Mouse (Mus musculus) heart, adult 2 months (tissue): ENCODE measurements at regions not wholly inside any gene's neighbourhood (a gene's known extent, or its start where the extent isn't known, plus 50 kb on each side); places are given as distances from the start of the nearest gene placed in this dataset.

Source experiments
- DNase-seq, 2 experiments: peaks; one replicate each; pipeline ENCODE4 v3.0.0; 2021
- H3K27ac ChIP-seq: fragments of 200-600 bp; 2 replicates; pipeline ENCODE4 v1.8.1; 2022
- H3K27me3 ChIP-seq: fragments of 200-500 bp; 2 replicates; pipeline ENCODE4 v1.6.1; 2012; ENCODE audit warnings: mild to moderate bottlenecking, low read length, inconsistent platforms, mixed read lengths; ENCODE audit not compliant: control insufficient read depth, insufficient read depth
- H3K36me3 ChIP-seq: fragments of 200-500 bp; 2 replicates; pipeline ENCODE4 v1.6.1; 2012; ENCODE audit warnings: low read length, inconsistent platforms; ENCODE audit not compliant: control insufficient read depth, insufficient read depth
- H3K4me1 ChIP-seq: fragments of 200-500 bp; 2 replicates; pipeline ENCODE4 v1.6.1; 2011; ENCODE audit warnings: low read length; ENCODE audit not compliant: control insufficient read depth, insufficient read depth
- H3K4me3 ChIP-seq: fragments of 200-600 bp; 2 replicates; pipeline ENCODE4 v1.8.1; 2022
- H3K79me2 ChIP-seq: fragments of 200-500 bp; replicated peaks from 2 replicates; pipeline ENCODE4 v1.6.1; 2012; ENCODE audit warnings: mild to moderate bottlenecking, inconsistent platforms, low read length, moderate library complexity, mixed read lengths; ENCODE audit not compliant: control insufficient read depth, insufficient read depth
- H3K9ac ChIP-seq: fragments of 200-500 bp; 2 replicates; pipeline ENCODE4 v1.6.1; 2012; ENCODE audit warnings: low read depth, mild to moderate bottlenecking, control low read depth, inconsistent platforms, low read length, mixed read lengths
- CTCF ChIP-seq: fragments of 200-600 bp; IDR thresholded peaks from 2 replicates; pipeline ENCODE4 v1.8.1; 2022; ENCODE audit warnings: antibody characterized with exemption, mild to moderate bottlenecking, moderate library complexity
- EP300 ChIP-seq: fragments of 200-500 bp; IDR thresholded peaks from 2 replicates; pipeline ENCODE4 v1.6.1; 2011; ENCODE audit warnings: low read depth, low read length, control low read depth; ENCODE audit not compliant: insufficient read depth
- POLR2A ChIP-seq: fragments of 200-500 bp; IDR thresholded peaks from 2 replicates; pipeline ENCODE4 v1.6.1; 2011; ENCODE audit warnings: mild to moderate bottlenecking, low read depth, low read length, control low read depth; ENCODE audit not compliant: insufficient read depth
- WGBS: fragments of 180-500 bp; shearing (Covaris S2); methylation state at CpG from one replicate; pipeline ENCODE4 v1.1.7; 2018; 5-methylcytosine and 5-hydroxymethylcytosine counted together
- intact Hi-C: fragments of 180-260 bp; cut with DNase I; formaldehyde crosslinking; loops from one replicate; pipeline ENCODE4 v1.15.1; 2025

GRCm38 (mm10) chr13:43995623-43996022, 211.0 kb downstream of the Cd83 start:
- peaks cover 6% of the 10 kb centered on the region for H3K4me1 ChIP-seq
- TF ChIP-seq POLR2A = no peak
- TF ChIP-seq CTCF = no peak
- no peak for TF ChIP-seq EP300
- 36% methylated on average over 3 of the region's 3 CpGs for WGBS
- H3K27me3 ChIP-seq = no peaks in the 10 kb centered on the region
- no peak overlapping the region for H3K9ac ChIP-seq
- no peak overlapping the region for H3K4me3 ChIP-seq
- intact Hi-C loops = no loop called here
- no peaks in the 10 kb centered on the region for H3K79me2 ChIP-seq
- H3K36me3 ChIP-seq = no peaks in the 10 kb centered on the region
- H3K27ac ChIP-seq = no peak overlapping the region
- DNase-seq = peak; percentile 22 to 36

DNA sequence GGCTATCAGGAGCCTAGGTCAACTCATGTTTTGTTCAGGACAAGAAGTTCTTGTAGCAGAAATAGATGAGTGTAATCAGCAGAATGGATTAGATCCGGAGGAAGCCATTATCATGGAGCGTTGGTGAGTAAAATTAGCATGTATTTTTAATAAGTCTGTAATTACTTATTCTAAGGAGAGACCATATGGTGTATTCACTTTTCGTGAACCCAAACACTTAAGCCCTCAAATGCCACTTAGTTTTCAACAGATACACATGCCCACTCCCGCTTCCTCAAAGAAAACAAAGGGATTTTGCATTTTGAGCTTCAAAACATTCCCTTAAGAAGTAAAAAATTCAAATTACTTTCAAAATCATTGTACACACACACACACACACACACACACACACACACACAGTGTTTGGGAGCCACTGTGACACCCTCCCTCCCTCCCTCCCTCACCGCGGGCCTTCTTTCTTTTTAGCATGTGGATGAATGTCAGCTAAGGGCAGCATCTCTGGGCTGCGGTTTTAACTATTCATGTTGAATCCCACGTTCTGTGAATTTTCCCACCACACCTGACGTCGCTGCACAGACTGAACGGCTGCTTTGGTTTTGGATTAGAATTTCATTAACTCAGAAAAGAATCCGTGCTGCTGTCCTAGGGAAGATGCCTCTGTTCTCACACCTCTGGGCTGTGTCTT, 217.4 kb downstream of the Cd83 start:
- Histone ChIP-seq H3K4me1 (no peaks in the 10 kb centered on the region), H3K79me2 (no peaks in the 10 kb centered on the region), H3K4me3 (no peak overlapping the region), H3K36me3 (no peaks in the 10 kb centered on the region), H3K27me3 (no peaks in the 10 kb centered on the region), H3K27ac (no peak overlapping the region), H3K9ac (no peak overlapping the region)
- no peak for DNase-seq
- intact Hi-C loops = no loop called here
- 91% methylated on average over 12 of the region's 12 CpGs for WGBS
- TF ChIP-seq EP300 = no peak
- TF ChIP-seq CTCF = no peak
- no peak for TF ChIP-seq POLR2A

- Histone ChIP-seq H3K4me3 (no peak overlapping the region), H3K27me3 (no peaks in the 10 kb centered on the region), H3K9ac (no peak overlapping the region), H3K27ac (no peak overlapping the region), H3K36me3 (no peaks in the 10 kb centered on the region), H3K4me1 (no peaks in the 10 kb centered on the region), H3K79me2 (no peaks in the 10 kb centered on the region)
- TF ChIP-seq CTCF = no peak
- no peak for TF ChIP-seq POLR2A
- TF ChIP-seq EP300 = no peak
- DNase-seq = no peak
- intact Hi-C loops = no loop called here
- 54% methylated on average over 2 of the region's 2 CpGs for WGBS
Measured at GRCm38 (mm10) chr13:44012868-44013267, 228.3 kb downstream of the Cd83 start.

DNA sequence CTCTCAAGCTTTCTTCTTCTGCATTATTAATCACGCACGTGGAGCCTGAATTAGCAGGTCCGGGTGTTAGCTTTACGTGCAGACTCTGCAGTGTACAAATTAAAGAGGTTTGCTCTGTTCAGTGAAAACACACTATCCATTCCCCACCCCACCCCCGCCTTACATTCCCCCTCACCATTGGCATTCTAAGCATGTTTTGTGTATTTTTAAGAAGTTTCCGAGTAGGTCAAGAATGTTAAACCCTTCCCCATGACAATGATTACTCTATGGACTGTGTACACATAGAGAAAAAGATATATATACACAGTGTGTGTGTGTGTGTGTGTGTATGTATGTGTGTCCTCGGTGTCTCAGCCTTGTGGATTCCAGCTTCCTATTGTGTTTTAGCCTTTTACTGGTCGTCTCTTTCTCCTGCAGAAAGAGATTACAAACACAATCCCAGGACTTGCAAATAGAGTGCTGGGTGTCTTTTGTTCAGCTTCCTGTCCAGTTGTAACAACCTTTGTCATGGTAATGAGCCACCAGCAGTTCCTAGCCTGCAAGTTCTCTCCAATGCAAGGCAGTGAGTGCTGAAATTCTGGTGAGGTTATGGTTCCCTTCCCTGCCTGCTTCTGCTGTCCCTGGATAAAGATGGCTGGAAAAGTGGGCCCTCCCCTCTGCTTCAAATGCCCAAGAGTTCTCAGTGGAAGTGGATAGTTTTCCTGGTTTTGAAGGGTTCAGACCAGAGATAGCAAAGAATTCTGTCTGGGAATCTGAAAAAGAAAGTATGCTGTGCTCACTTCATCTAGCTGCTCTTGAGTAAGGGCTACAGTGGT, 234.1 kb downstream of the Cd83 start:
- Histone ChIP-seq H3K9ac (no peak overlapping the region), H3K36me3 (no peaks in the 10 kb centered on the region), H3K27me3 (no peaks in the 10 kb centered on the region), H3K79me2 (no peaks in the 10 kb centered on the region), H3K4me3 (no peak overlapping the region), H3K27ac (no peak overlapping the region), H3K4me1 (peaks cover 3% of the 10 kb centered on the region)
- no peak for TF ChIP-seq CTCF
- TF ChIP-seq EP300 = no peak
- no peak for TF ChIP-seq POLR2A
- intact Hi-C loops = no loop called here
- DNase-seq = no peak
- WGBS = 62% methylated on average over 8 of the region's 8 CpGs

DNA sequence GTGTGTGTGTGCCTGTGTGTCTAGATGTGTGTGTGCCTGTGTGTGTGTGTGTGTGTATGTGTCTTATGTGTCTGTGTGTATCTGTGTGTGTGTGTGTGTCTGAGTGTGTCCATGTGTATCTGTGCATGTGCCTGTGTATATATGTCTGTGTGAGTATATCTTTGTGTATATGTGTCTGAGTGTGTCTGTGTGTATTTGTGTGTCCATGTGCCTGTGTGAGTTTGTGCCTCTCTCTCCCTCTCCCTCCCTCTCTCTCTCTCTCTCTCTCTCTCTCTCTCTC, 234.7 kb downstream of the Cd83 start:
- H3K79me2 ChIP-seq = no peaks in the 10 kb centered on the region
- H3K27ac ChIP-seq = no peak overlapping the region
- H3K9ac ChIP-seq = no peak overlapping the region
- H3K4me3 ChIP-seq = no peak overlapping the region
- H3K27me3 ChIP-seq = no peaks in the 10 kb centered on the region
- no peak for DNase-seq
- TF ChIP-seq EP300 (no peak), POLR2A (no peak), CTCF (no peak)
- peaks cover 4% of the 10 kb centered on the region for H3K4me1 ChIP-seq
- intact Hi-C loops = no loop called here
- H3K36me3 ChIP-seq = peaks cover 1% of the 10 kb centered on the region; the same call in 1 of the 2 replicates

- WGBS = 85% methylated on average over 7 of the region's 7 CpGs
- H3K79me2 ChIP-seq = no peaks in the 10 kb centered on the region
- no peak overlapping the region for H3K9ac ChIP-seq
- peaks cover 6% of the 10 kb centered on the region for H3K36me3 ChIP-seq
- no peak for DNase-seq
- H3K4me1 ChIP-seq = peaks cover 10% of the 10 kb centered on the region
- no peak overlapping the region for H3K27ac ChIP-seq
- H3K4me3 ChIP-seq = no peak overlapping the region
- H3K27me3 ChIP-seq = no peaks in the 10 kb centered on the region
- no peak for TF ChIP-seq POLR2A
- no peak for TF ChIP-seq EP300
- TF ChIP-seq CTCF = no peak
- intact Hi-C loops = no loop called here
Measured at GRCm38 (mm10) chr13:44020851-44021250, 236.3 kb downstream of the Cd83 start.
